7 mouse cellular contexts compared by ENCODE assay signal in the genomic region with DNA sequence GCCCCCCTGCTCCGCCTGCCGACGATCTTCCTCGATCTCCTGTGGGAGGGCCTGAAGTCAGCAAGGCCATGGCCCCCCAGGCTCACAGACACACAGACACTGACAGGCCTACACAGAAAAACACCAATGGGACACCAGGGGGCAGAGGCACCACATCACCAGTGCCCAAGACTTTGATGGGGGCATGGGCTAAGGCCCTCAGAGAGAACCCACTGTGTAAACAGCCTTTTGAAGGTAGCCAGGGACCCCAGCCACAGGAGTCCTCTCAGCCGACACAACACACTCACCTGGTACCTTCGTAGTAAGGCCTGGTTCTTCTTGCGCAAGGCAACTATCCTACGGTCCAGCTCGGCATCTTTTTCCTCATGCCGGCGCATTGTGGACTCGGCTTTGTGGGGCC. TPM values are rescaled to one million over a fixed set of nuclear protein-coding genes. Genes with fewer than 3 reads are reported as not detected.
DNase-seq lines count a peak whose midpoint lies in the region; ATAC-seq lines count a peak whose summit lies in the region.

No protein-coding gene starts in this region.

- peak overlapping the region; percentile 83 for H3K27ac ChIP-seq in midbrain, embryonic 10.5 days (replicated peaks)
- no peak overlapping the region for H3K27ac ChIP-seq in midbrain, embryonic 11.5 days (ENCODE audit: low read depth, low read length)
- H3K27ac ChIP-seq in forebrain, embryonic 11.5 days (ENCODE audit: low read depth, low read length), result no peak overlapping the region
- peak overlapping the region; percentile 80; the same call in 1 of the 2 replicates for H3K27ac ChIP-seq in limb, embryonic 12.5 days
- H3K27ac ChIP-seq in stomach, embryonic 16.5 days (ENCODE audit: low read length), result peak overlapping the region; percentile 98

- H3K36me3 ChIP-seq in midbrain, embryonic 10.5 days, result no peaks in the 10 kb centered on the region
- H3K36me3 ChIP-seq in midbrain, embryonic 11.5 days (ENCODE audit: control insufficient read depth, insufficient read depth, low read length), result no peaks in the 10 kb centered on the region
- H3K36me3 ChIP-seq in forebrain, embryonic 11.5 days (ENCODE audit: control insufficient read depth, insufficient read depth, low read length), result no peaks in the 10 kb centered on the region
- no peaks in the 10 kb centered on the region for H3K36me3 ChIP-seq in limb, embryonic 12.5 days
- H3K36me3 ChIP-seq in stomach, embryonic 16.5 days (ENCODE audit: control insufficient read depth, insufficient read depth, low read length), result no peaks in the 10 kb centered on the region

- H3K27me3 ChIP-seq in midbrain, embryonic 10.5 days (ENCODE audit: low read depth, poor library complexity, severe bottlenecking), result peaks cover 85% of the 10 kb centered on the region
- peaks cover 5% of the 10 kb centered on the region; the same call in 1 of the 2 replicates for H3K27me3 ChIP-seq in midbrain, embryonic 11.5 days (ENCODE audit: control insufficient read depth, insufficient read depth, low read length)
- H3K27me3 ChIP-seq in forebrain, embryonic 11.5 days (ENCODE audit: control insufficient read depth, insufficient read depth, low read length), result peaks cover 7% of the 10 kb centered on the region
- H3K27me3 ChIP-seq in limb, embryonic 12.5 days, result peaks cover 67% of the 10 kb centered on the region
- no peaks in the 10 kb centered on the region for H3K27me3 ChIP-seq in stomach, embryonic 16.5 days (ENCODE audit: control insufficient read depth, insufficient read depth, low read length)

- ATAC-seq in midbrain, embryonic 11.5 days (ENCODE audit: low FRiP score), result no peak
- ATAC-seq in forebrain, embryonic 11.5 days (replicated peaks; ENCODE audit: low FRiP score), result no peak
- no peak for ATAC-seq in limb, embryonic 12.5 days (ENCODE audit: insufficient number of reproducible peaks, insufficient read depth, low FRiP score, low TSS enrichment, low read depth)
- no peak for ATAC-seq in stomach, embryonic 16.5 days (ENCODE audit: insufficient read depth, low FRiP score)

- H3K9me3 ChIP-seq in midbrain, embryonic 10.5 days (replicated peaks), result no peaks in the 10 kb centered on the region
- H3K9me3 ChIP-seq in midbrain, embryonic 11.5 days (ENCODE audit: control insufficient read depth, low read length), result no peaks in the 10 kb centered on the region
- no peaks in the 10 kb centered on the region for H3K9me3 ChIP-seq in forebrain, embryonic 11.5 days (ENCODE audit: control insufficient read depth, low read length)
- no peaks in the 10 kb centered on the region for H3K9me3 ChIP-seq in limb, embryonic 12.5 days
- no peaks in the 10 kb centered on the region for H3K9me3 ChIP-seq in stomach, embryonic 16.5 days (replicated peaks; ENCODE audit: control insufficient read depth, low read length)

- WGBS in midbrain, embryonic 10.5 days, result 82% methylated on average over 12 of the region's 12 CpGs
- 88% methylated on average over 12 of the region's 12 CpGs for WGBS in midbrain, embryonic 11.5 days
- 80% methylated on average over 12 of the region's 12 CpGs for WGBS in forebrain, embryonic 11.5 days
- 81% methylated on average over 12 of the region's 12 CpGs for WGBS in limb, embryonic 12.5 days
- 85% methylated on average over 12 of the region's 12 CpGs for WGBS in stomach, embryonic 16.5 days

- H3K4me2 ChIP-seq in midbrain, embryonic 11.5 days, result no peak overlapping the region; the same call in 1 of the 2 replicates
- peak overlapping the region; percentile 55; the same call in 1 of the 2 replicates for H3K4me2 ChIP-seq in forebrain, embryonic 11.5 days (ENCODE audit: low read depth, low read length, severe bottlenecking)
- H3K4me2 ChIP-seq in limb, embryonic 12.5 days, result peak overlapping the region; percentile 55; the same call in 1 of the 2 replicates
- H3K4me2 ChIP-seq in stomach, embryonic 16.5 days (ENCODE audit: low read depth, low read length), result peak overlapping the region; percentile 59

- peaks cover 41% of the 10 kb centered on the region for H3K4me1 ChIP-seq in midbrain, embryonic 10.5 days
- peaks cover 25% of the 10 kb centered on the region for H3K4me1 ChIP-seq in midbrain, embryonic 11.5 days (ENCODE audit: control insufficient read depth, insufficient read depth, low read length)
- H3K4me1 ChIP-seq in forebrain, embryonic 11.5 days (replicated peaks; ENCODE audit: control insufficient read depth, insufficient read depth, low read length), result peaks cover 25% of the 10 kb centered on the region
- H3K4me1 ChIP-seq in limb, embryonic 12.5 days (replicated peaks), result peaks cover 26% of the 10 kb centered on the region
- H3K4me1 ChIP-seq in stomach, embryonic 16.5 days (ENCODE audit: control insufficient read depth, insufficient read depth, low read length), result peaks cover 40% of the 10 kb centered on the region

- H3K9ac ChIP-seq in midbrain, embryonic 11.5 days (ENCODE audit: low read length), result no peak overlapping the region; the same call in 1 of the 2 replicates
- H3K9ac ChIP-seq in forebrain, embryonic 11.5 days (ENCODE audit: low read length), result peak overlapping the region; percentile 57; the same call in 1 of the 2 replicates
- H3K9ac ChIP-seq in limb, embryonic 12.5 days (replicated peaks), result no peak overlapping the region
- peak overlapping the region; percentile 74 for H3K9ac ChIP-seq in stomach, embryonic 16.5 days (ENCODE audit: low read length)

- no peak for DNase-seq in midbrain, embryonic 10.5 days (ENCODE audit: low spot score)
- no peak for DNase-seq in midbrain, embryonic 11.5 days (ENCODE audit: low spot score, missing footprints)
- DNase-seq in forebrain, embryonic 11.5 days (ENCODE audit: low spot score), result no peak
- DNase-seq in natural killer cell, adult 2 months (ENCODE audit: low spot score in 2 of 2), result no peak
- DNase-seq in layer of hippocampus, postnatal 36 days, result no peak

- peak overlapping the region; percentile 44; the same call in 1 of the 2 replicates for H3K4me3 ChIP-seq in midbrain, embryonic 10.5 days
- no peak overlapping the region for H3K4me3 ChIP-seq in midbrain, embryonic 11.5 days (ENCODE audit: low read depth, low read length)
- no peak overlapping the region for H3K4me3 ChIP-seq in forebrain, embryonic 11.5 days (ENCODE audit: low read depth, low read length)
- H3K4me3 ChIP-seq in limb, embryonic 12.5 days (replicated peaks), result no peak overlapping the region
- H3K4me3 ChIP-seq in stomach, embryonic 16.5 days (replicated peaks; ENCODE audit: low read length), result peak overlapping the region; percentile 32

RNA-seq across cellular contexts. Expression of gene Ccdc9b, which starts 1.1 kb away (rescaled TPM):
- 0.42 and 1.1 TPM in 2 replicates for polyA plus RNA-seq in midbrain, embryonic 10.5 days (2016; fragmentation: Nextera tagmentation; extraction: Ambion mirVana)
- polyA plus RNA-seq in midbrain, embryonic 11.5 days (2014; fragmentation: Nextera tagmentation; extraction: Ambion mirVana), result 0.86 and 0.92 TPM in 2 replicates
- 0.36 and 0.87 TPM in 2 replicates for polyA plus RNA-seq in forebrain, embryonic 11.5 days (2014; fragmentation: Nextera tagmentation; extraction: Ambion mirVana)
- 0.51 and 0.74 TPM in 2 replicates for polyA plus RNA-seq in limb, embryonic 12.5 days (2016; fragmentation: Nextera tagmentation; extraction: Ambion mirVana)
- 2.9 and 4.0 TPM in 2 replicates for polyA plus RNA-seq in stomach, embryonic 16.5 days (2015; fragmentation: Nextera tagmentation; extraction: Ambion mirVana)
- 1 to 10 TPM; 6.4 to 6.5 TPM for total RNA-seq in layer of hippocampus, postnatal 36 days (2021)

RNA-seq across cellular contexts. Expression of gene Phgr1, which starts 11.2 kb away (rescaled TPM):
- polyA plus RNA-seq in midbrain, embryonic 10.5 days (2016; fragmentation: Nextera tagmentation; extraction: Ambion mirVana), result not detected in 2 replicates
- polyA plus RNA-seq in midbrain, embryonic 11.5 days (2014; fragmentation: Nextera tagmentation; extraction: Ambion mirVana), result not detected in 2 replicates
- not detected in 2 replicates for polyA plus RNA-seq in forebrain, embryonic 11.5 days (2014; fragmentation: Nextera tagmentation; extraction: Ambion mirVana)
- not detected in 2 replicates for polyA plus RNA-seq in limb, embryonic 12.5 days (2016; fragmentation: Nextera tagmentation; extraction: Ambion mirVana)
- 22.2 and 38.3 TPM in 2 replicates for polyA plus RNA-seq in stomach, embryonic 16.5 days (2015; fragmentation: Nextera tagmentation; extraction: Ambion mirVana)
- not detected for total RNA-seq in layer of hippocampus, postnatal 36 days (2021)

RNA-seq across cellular contexts. Expression of gene Inafm2, which starts 15.8 kb away (rescaled TPM):
- polyA plus RNA-seq in midbrain, embryonic 10.5 days (2016; fragmentation: Nextera tagmentation; extraction: Ambion mirVana), result 24.2 and 24.6 TPM in 2 replicates
- 36.0 and 39.9 TPM in 2 replicates for polyA plus RNA-seq in midbrain, embryonic 11.5 days (2014; fragmentation: Nextera tagmentation; extraction: Ambion mirVana)
- polyA plus RNA-seq in forebrain, embryonic 11.5 days (2014; fragmentation: Nextera tagmentation; extraction: Ambion mirVana), result 28.6 and 30.4 TPM in 2 replicates
- polyA plus RNA-seq in limb, embryonic 12.5 days (2016; fragmentation: Nextera tagmentation; extraction: Ambion mirVana), result 20.6 and 21.3 TPM in 2 replicates
- 26.0 and 28.5 TPM in 2 replicates for polyA plus RNA-seq in stomach, embryonic 16.5 days (2015; fragmentation: Nextera tagmentation; extraction: Ambion mirVana)
- 10 to 100 TPM; 64.8 to 66.9 TPM for total RNA-seq in layer of hippocampus, postnatal 36 days (2021)

RNA-seq across cellular contexts. Expression of gene Disp2, which starts 18.2 kb away (rescaled TPM):
- 3.1 and 7.5 TPM in 2 replicates for polyA plus RNA-seq in midbrain, embryonic 10.5 days (2016; fragmentation: Nextera tagmentation; extraction: Ambion mirVana)
- 7.8 and 8.0 TPM in 2 replicates for polyA plus RNA-seq in midbrain, embryonic 11.5 days (2014; fragmentation: Nextera tagmentation; extraction: Ambion mirVana)
- polyA plus RNA-seq in forebrain, embryonic 11.5 days (2014; fragmentation: Nextera tagmentation; extraction: Ambion mirVana), result 5.4 and 5.9 TPM in 2 replicates
- polyA plus RNA-seq in limb, embryonic 12.5 days (2016; fragmentation: Nextera tagmentation; extraction: Ambion mirVana), result 0.05 and 0.14 TPM in 2 replicates
- polyA plus RNA-seq in stomach, embryonic 16.5 days (2015; fragmentation: Nextera tagmentation; extraction: Ambion mirVana), result 2.1 and 2.5 TPM in 2 replicates
- total RNA-seq in layer of hippocampus, postnatal 36 days (2021), result 100 to 1,000 TPM; 267 to 273 TPM

RNA-seq across cellular contexts. Expression of gene Plcb2, which starts 33.1 kb away (rescaled TPM):
- 0.09 and 0.34 TPM in 2 replicates for polyA plus RNA-seq in midbrain, embryonic 10.5 days (2016; fragmentation: Nextera tagmentation; extraction: Ambion mirVana)
- polyA plus RNA-seq in midbrain, embryonic 11.5 days (2014; fragmentation: Nextera tagmentation; extraction: Ambion mirVana), result 0.20 and 0.33 TPM in 2 replicates
- polyA plus RNA-seq in forebrain, embryonic 11.5 days (2014; fragmentation: Nextera tagmentation; extraction: Ambion mirVana), result 0.33 and 0.45 TPM in 2 replicates
- 0.26 and 0.44 TPM in 2 replicates for polyA plus RNA-seq in limb, embryonic 12.5 days (2016; fragmentation: Nextera tagmentation; extraction: Ambion mirVana)
- polyA plus RNA-seq in stomach, embryonic 16.5 days (2015; fragmentation: Nextera tagmentation; extraction: Ambion mirVana), result 1.4 and 2.0 TPM in 2 replicates
- total RNA-seq in layer of hippocampus, postnatal 36 days (2021), result 1 to 10 TPM; 2.3 to 2.5 TPM

Comparison
In these comparisons a context has a peak if more than half of its experiments do, and no peak if none do; other contexts are left out.
1. H3K27ac ChIP-seq: peak in midbrain, embryonic 10.5 days (single experiment), limb, embryonic 12.5 days (single experiment) and stomach, embryonic 16.5 days (single experiment); none in midbrain, embryonic 11.5 days (single experiment) and forebrain, embryonic 11.5 days (single experiment).
2. H3K4me3 ChIP-seq: peak in midbrain, embryonic 10.5 days (single experiment) and stomach, embryonic 16.5 days (single experiment); none in midbrain, embryonic 11.5 days (single experiment), forebrain, embryonic 11.5 days (single experiment) and limb, embryonic 12.5 days (single experiment).
3. H3K9ac ChIP-seq: peak in forebrain, embryonic 11.5 days (single experiment) and stomach, embryonic 16.5 days (single experiment); none in midbrain, embryonic 11.5 days (single experiment) and limb, embryonic 12.5 days (single experiment).
4. RNA of gene Phgr1, which starts 11.2 kb away (polyA plus RNA-seq): 22.2 to 38.3 TPM in stomach, embryonic 16.5 days; not detected in midbrain, embryonic 10.5 days, not detected in midbrain, embryonic 11.5 days, not detected in forebrain, embryonic 11.5 days and not detected in limb, embryonic 12.5 days; every median in the first group is over 10 times any median in the second.